ENCODE assay signal across 12 mouse cellular contexts in genomic region chr4:46084416-46085172, GRCm38 (mm10). TPM values are rescaled to one million over a fixed set of nuclear protein-coding genes. Genes with fewer than 3 reads are reported as not detected.
DNase-seq lines count a peak whose midpoint lies in the region; ATAC-seq and TF ChIP-seq lines count a peak whose summit lies in the region.
"Had no signal": no experiment of that assay in that cellular context is flagged by ENCODE, and none has a peak within 500 bp of the region (broad histone marks: within the 10 kb centered on the region; RNA-seq: fewer than 3 reads in every experiment).

No protein-coding gene starts in this region.

- no peaks in the 10 kb centered on the region for H3K36me3 ChIP-seq in forebrain, embryonic 10.5 days (replicated peaks)
- no peaks in the 10 kb centered on the region for H3K36me3 ChIP-seq in forebrain, embryonic 11.5 days (ENCODE audit: control insufficient read depth, insufficient read depth, low read length)
- no peaks in the 10 kb centered on the region for H3K36me3 ChIP-seq in hindbrain, embryonic 13.5 days
- H3K36me3 ChIP-seq in hindbrain, embryonic 11.5 days (ENCODE audit: control insufficient read depth, insufficient read depth, low read length) = no peaks in the 10 kb centered on the region
- H3K36me3 ChIP-seq in neural tube, embryonic 14.5 days (ENCODE audit: control insufficient read depth, insufficient read depth, low read length) = no peaks in the 10 kb centered on the region
- H3K36me3 ChIP-seq in neural tube, embryonic 15.5 days = no peaks in the 10 kb centered on the region
- H3K36me3 ChIP-seq: G1E had no signal

- no peak overlapping the region for H3K9ac ChIP-seq in forebrain, embryonic 11.5 days (ENCODE audit: low read length)
- H3K9ac ChIP-seq in hindbrain, embryonic 13.5 days = no peak overlapping the region; the same call in 1 of the 2 replicates
- H3K9ac ChIP-seq in hindbrain, embryonic 11.5 days (ENCODE audit: low read depth, low read length) = no peak overlapping the region
- no peak overlapping the region for H3K9ac ChIP-seq in neural tube, embryonic 14.5 days (replicated peaks; ENCODE audit: low read depth, low read length)
- no peak overlapping the region for H3K9ac ChIP-seq in neural tube, embryonic 15.5 days (replicated peaks)

- peak overlapping the region; percentile 8 for H3K27ac ChIP-seq in forebrain, embryonic 10.5 days
- H3K27ac ChIP-seq in forebrain, embryonic 11.5 days (ENCODE audit: low read depth, low read length) = no peak overlapping the region
- H3K27ac ChIP-seq in hindbrain, embryonic 13.5 days = peak overlapping the region; percentile 30; the same call in 1 of the 2 replicates
- no peak overlapping the region for H3K27ac ChIP-seq in hindbrain, embryonic 11.5 days (ENCODE audit: low read depth, low read length)
- H3K27ac ChIP-seq in neural tube, embryonic 14.5 days (ENCODE audit: low read depth, low read length) = peak overlapping the region; percentile 34
- H3K27ac ChIP-seq in neural tube, embryonic 15.5 days (replicated peaks) = no peak overlapping the region
- peak overlapping the region; percentile 89 for H3K27ac ChIP-seq in olfactory bulb, adult 2 months (ENCODE audit: insufficient read depth, low read depth, low read length)

- ATAC-seq in forebrain, embryonic 11.5 days (replicated peaks; ENCODE audit: low FRiP score) = no peak
- ATAC-seq in hindbrain, embryonic 13.5 days (ENCODE audit: low FRiP score) = no peak; the same call in 1 of the 2 replicates
- ATAC-seq in hindbrain, embryonic 11.5 days (ENCODE audit: low FRiP score) = no peak
- ATAC-seq in neural tube, embryonic 14.5 days (ENCODE audit: low read depth) = no peak
- ATAC-seq in neural tube, embryonic 15.5 days (ENCODE audit: low FRiP score) = no peak
- ATAC-seq: activated CD4-positive, CD25-positive, alpha-beta regulatory T cell, adult 4 months had no signal

- TF ChIP-seq CTCF in olfactory bulb, adult 2 months (IDR thresholded peaks at IDR 0.05; ENCODE audit: insufficient read depth, low read depth, low read length) = no peak

- H3K4me3 ChIP-seq in forebrain, embryonic 10.5 days = no peak overlapping the region
- no peak overlapping the region for H3K4me3 ChIP-seq in forebrain, embryonic 11.5 days (ENCODE audit: low read depth, low read length)
- no peak overlapping the region for H3K4me3 ChIP-seq in hindbrain, embryonic 13.5 days
- H3K4me3 ChIP-seq in hindbrain, embryonic 11.5 days (ENCODE audit: low read depth, low read length) = no peak overlapping the region
- H3K4me3 ChIP-seq in neural tube, embryonic 14.5 days (ENCODE audit: low read depth, low read length) = no peak overlapping the region
- H3K4me3 ChIP-seq in neural tube, embryonic 15.5 days (replicated peaks) = no peak overlapping the region
- H3K4me3 ChIP-seq in olfactory bulb, adult 2 months (ENCODE audit: insufficient read depth, low read depth, low read length) = no peak overlapping the region

- no peak overlapping the region for H3K4me2 ChIP-seq in forebrain, embryonic 11.5 days (ENCODE audit: low read depth, low read length, severe bottlenecking)
- H3K4me2 ChIP-seq in hindbrain, embryonic 13.5 days = no peak overlapping the region
- H3K4me2 ChIP-seq in hindbrain, embryonic 11.5 days (replicated peaks; ENCODE audit: low read depth, low read length) = no peak overlapping the region
- no peak overlapping the region for H3K4me2 ChIP-seq in neural tube, embryonic 14.5 days (ENCODE audit: low read depth, low read length)
- no peak overlapping the region for H3K4me2 ChIP-seq in neural tube, embryonic 15.5 days

- DNase-seq in forebrain, embryonic 10.5 days (ENCODE audit: extremely low spot score, low spot score) = no peak
- no peak for DNase-seq in forebrain, embryonic 11.5 days (ENCODE audit: low spot score)
- no peak for DNase-seq in hindbrain, embryonic 11.5 days (ENCODE audit: low spot score)
- no peak for DNase-seq in lung, adult 18-20 months
- DNase-seq: lung, adult 2 months; right cerebral cortex, adult 18-20 months had no signal

- no peaks in the 10 kb centered on the region for H3K27me3 ChIP-seq in forebrain, embryonic 10.5 days (ENCODE audit: poor library complexity, severe bottlenecking)
- no peaks in the 10 kb centered on the region for H3K27me3 ChIP-seq in forebrain, embryonic 11.5 days (ENCODE audit: control insufficient read depth, insufficient read depth, low read length)
- H3K27me3 ChIP-seq in hindbrain, embryonic 13.5 days = no peaks in the 10 kb centered on the region
- no peaks in the 10 kb centered on the region for H3K27me3 ChIP-seq in hindbrain, embryonic 11.5 days (ENCODE audit: control insufficient read depth, insufficient read depth, low read length)
- H3K27me3 ChIP-seq in neural tube, embryonic 14.5 days (ENCODE audit: control insufficient read depth, insufficient read depth, low read length) = no peaks in the 10 kb centered on the region
- H3K27me3 ChIP-seq in neural tube, embryonic 15.5 days (replicated peaks) = no peaks in the 10 kb centered on the region

- no peaks in the 10 kb centered on the region for H3K9me3 ChIP-seq in forebrain, embryonic 10.5 days
- H3K9me3 ChIP-seq in forebrain, embryonic 11.5 days (ENCODE audit: control insufficient read depth, low read length) = no peaks in the 10 kb centered on the region
- no peaks in the 10 kb centered on the region for H3K9me3 ChIP-seq in hindbrain, embryonic 13.5 days
- no peaks in the 10 kb centered on the region for H3K9me3 ChIP-seq in hindbrain, embryonic 11.5 days (ENCODE audit: control insufficient read depth, low read length)
- no peaks in the 10 kb centered on the region for H3K9me3 ChIP-seq in neural tube, embryonic 14.5 days (ENCODE audit: control insufficient read depth, low read length)
- no peaks in the 10 kb centered on the region for H3K9me3 ChIP-seq in neural tube, embryonic 15.5 days (replicated peaks)
- H3K9me3 ChIP-seq: G1E had no signal

- H3K4me1 ChIP-seq in forebrain, embryonic 10.5 days = peaks cover 11% of the 10 kb centered on the region; the same call in 1 of the 2 replicates
- 0 out of 2 replicates have a peak, but pooled peaks cover 1% of the 10 kb centered on the region for H3K4me1 ChIP-seq in forebrain, embryonic 11.5 days (replicated peaks; ENCODE audit: control insufficient read depth, insufficient read depth, low read length)
- H3K4me1 ChIP-seq in hindbrain, embryonic 13.5 days (replicated peaks) = peaks cover 23% of the 10 kb centered on the region
- no peaks in the 10 kb centered on the region for H3K4me1 ChIP-seq in hindbrain, embryonic 11.5 days (replicated peaks; ENCODE audit: control insufficient read depth, insufficient read depth, low read length)
- no peaks in the 10 kb centered on the region; the same call in 1 of the 2 replicates for H3K4me1 ChIP-seq in neural tube, embryonic 14.5 days (ENCODE audit: control insufficient read depth, insufficient read depth, low read length)
- peaks cover 17% of the 10 kb centered on the region for H3K4me1 ChIP-seq in neural tube, embryonic 15.5 days
- peaks cover 42% of the 10 kb centered on the region for H3K4me1 ChIP-seq in olfactory bulb, adult 2 months (ENCODE audit: control insufficient read depth, insufficient read depth, low read length)

- 67% methylated on average over 9 of the region's 9 CpGs for WGBS in forebrain, embryonic 10.5 days
- 59% methylated on average over 9 of the region's 9 CpGs for WGBS in forebrain, embryonic 11.5 days
- WGBS in hindbrain, embryonic 13.5 days = 67% methylated on average over 9 of the region's 9 CpGs
- 67% methylated on average over 9 of the region's 9 CpGs for WGBS in hindbrain, embryonic 11.5 days
- 64% methylated on average over 9 of the region's 9 CpGs for WGBS in neural tube, embryonic 14.5 days
- WGBS in neural tube, embryonic 15.5 days = 64% methylated on average over 9 of the region's 9 CpGs
- WGBS in olfactory bulb, adult 2 months = 33% methylated on average over 9 of the region's 9 CpGs

- no peak for TF ChIP-seq POLR2A in olfactory bulb, adult 2 months (IDR thresholded peaks at IDR 0.05; ENCODE audit: insufficient read depth, low read depth, low read length)

RNA-seq across cellular contexts. Expression of gene Tmod1, which starts 45.9 kb away (rescaled TPM):
- 2.5 and 4.0 TPM in 2 replicates for polyA plus RNA-seq in forebrain, embryonic 10.5 days (2016; fragmentation: Nextera tagmentation; extraction: Ambion mirVana)
- polyA plus RNA-seq in forebrain, embryonic 11.5 days (2014; fragmentation: Nextera tagmentation; extraction: Ambion mirVana) = 2.6 and 2.8 TPM in 2 replicates
- polyA plus RNA-seq in hindbrain, embryonic 13.5 days (2015; fragmentation: Nextera tagmentation; extraction: Ambion mirVana) = 1.9 and 2.1 TPM in 2 replicates
- 3.6 and 4.9 TPM in 2 replicates for polyA plus RNA-seq in hindbrain, embryonic 11.5 days (2014; fragmentation: Nextera tagmentation; extraction: Ambion mirVana)
- 2.1 and 3.3 TPM in 2 replicates for polyA plus RNA-seq in neural tube, embryonic 14.5 days (2014; fragmentation: Nextera tagmentation; extraction: Ambion mirVana)
- 3.5 and 3.6 TPM in 2 replicates for polyA plus RNA-seq in neural tube, embryonic 15.5 days (2015; fragmentation: Nextera tagmentation; extraction: Ambion mirVana)
- polyA plus RNA-seq in olfactory bulb, adult 2 months (2012; ENCODE audit: insufficient read depth, insufficient read length, low replicate concordance, missing spikeins) = not detected in 2 replicates

RNA-seq across cellular contexts. Expression of gene Ncbp1, which starts 53.8 kb away (rescaled TPM):
- polyA plus RNA-seq in forebrain, embryonic 10.5 days (2016; fragmentation: Nextera tagmentation; extraction: Ambion mirVana) = 139 and 141 TPM in 2 replicates
- polyA plus RNA-seq in forebrain, embryonic 11.5 days (2014; fragmentation: Nextera tagmentation; extraction: Ambion mirVana) = 147 TPM in 2 replicates
- 87.5 and 91.0 TPM in 2 replicates for polyA plus RNA-seq in hindbrain, embryonic 13.5 days (2015; fragmentation: Nextera tagmentation; extraction: Ambion mirVana)
- 124 and 139 TPM in 2 replicates for polyA plus RNA-seq in hindbrain, embryonic 11.5 days (2014; fragmentation: Nextera tagmentation; extraction: Ambion mirVana)
- 74.6 and 92.0 TPM in 2 replicates for polyA plus RNA-seq in neural tube, embryonic 14.5 days (2014; fragmentation: Nextera tagmentation; extraction: Ambion mirVana)
- 66.0 and 69.6 TPM in 2 replicates for polyA plus RNA-seq in neural tube, embryonic 15.5 days (2015; fragmentation: Nextera tagmentation; extraction: Ambion mirVana)
- polyA plus RNA-seq in olfactory bulb, adult 2 months (2012; ENCODE audit: insufficient read depth, insufficient read length, low replicate concordance, missing spikeins) = not detected in 2 replicates

RNA-seq across cellular contexts. Expression of gene Tstd2, which starts 53.9 kb away (rescaled TPM):
- 66.9 and 67.4 TPM in 2 replicates for polyA plus RNA-seq in forebrain, embryonic 10.5 days (2016; fragmentation: Nextera tagmentation; extraction: Ambion mirVana)
- polyA plus RNA-seq in forebrain, embryonic 11.5 days (2014; fragmentation: Nextera tagmentation; extraction: Ambion mirVana) = 45.7 and 53.8 TPM in 2 replicates
- polyA plus RNA-seq in hindbrain, embryonic 13.5 days (2015; fragmentation: Nextera tagmentation; extraction: Ambion mirVana) = 37.7 and 42.0 TPM in 2 replicates
- polyA plus RNA-seq in hindbrain, embryonic 11.5 days (2014; fragmentation: Nextera tagmentation; extraction: Ambion mirVana) = 39.3 and 41.4 TPM in 2 replicates
- 23.5 and 27.0 TPM in 2 replicates for polyA plus RNA-seq in neural tube, embryonic 14.5 days (2014; fragmentation: Nextera tagmentation; extraction: Ambion mirVana)
- polyA plus RNA-seq in neural tube, embryonic 15.5 days (2015; fragmentation: Nextera tagmentation; extraction: Ambion mirVana) = 27.9 and 30.8 TPM in 2 replicates
- not detected in 2 replicates for polyA plus RNA-seq in olfactory bulb, adult 2 months (2012; ENCODE audit: insufficient read depth, insufficient read length, low replicate concordance, missing spikeins)

Comparison
In these comparisons a context has a peak if more than half of its experiments do, and no peak if none do; other contexts are left out.
1. H3K27ac ChIP-seq: peak in forebrain, embryonic 10.5 days (single experiment), hindbrain, embryonic 13.5 days (single experiment), neural tube, embryonic 14.5 days (single experiment) and olfactory bulb, adult 2 months (single experiment); none in forebrain, embryonic 11.5 days (single experiment), hindbrain, embryonic 11.5 days (single experiment) and neural tube, embryonic 15.5 days (single experiment).